Mouse (Mus musculus): Measurements from ENCODE around the gene Gm44579. TPM values are rescaled to one million over a fixed set of nuclear protein-coding genes. Genes with fewer than 3 reads are reported as not detected.

Gm44579 gene
- polyA plus RNA-seq, 1 experiment from 2014 or later = not detected

DNA sequence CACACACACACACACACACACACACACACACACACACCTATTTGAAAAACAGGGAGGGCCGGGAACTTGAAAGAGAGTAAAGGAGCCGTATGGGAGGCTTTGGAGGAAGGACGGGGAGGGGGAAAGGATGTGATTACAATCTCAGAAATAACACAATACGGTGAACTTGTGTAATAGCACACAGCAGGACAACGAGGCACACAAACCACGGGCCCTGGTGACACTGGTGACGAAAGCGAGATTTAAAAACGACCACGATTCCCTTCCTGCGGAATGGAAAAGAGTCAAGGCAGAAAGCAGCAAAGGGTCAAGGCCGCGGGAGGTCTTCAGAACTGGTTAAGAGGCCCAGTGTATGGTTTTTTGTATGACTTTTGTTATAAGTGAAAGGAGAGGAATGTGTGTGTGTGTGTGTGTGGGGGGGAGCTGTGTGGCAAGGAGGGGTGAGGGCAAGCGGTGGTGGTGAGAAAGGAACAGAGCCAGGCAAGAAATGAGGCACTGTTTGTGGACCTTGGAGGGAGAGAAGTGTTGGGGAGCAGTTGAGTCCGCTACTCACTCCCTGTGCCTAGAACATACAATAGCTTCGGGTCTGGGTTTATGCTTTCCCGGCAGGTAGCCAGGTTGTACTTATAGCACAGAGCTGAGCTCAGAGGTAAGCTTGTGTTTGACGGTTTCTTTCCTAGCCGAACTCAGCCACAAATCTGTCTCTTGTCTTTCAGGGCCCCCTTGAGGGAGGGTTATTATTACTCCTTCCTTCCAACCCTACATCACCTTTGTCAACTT lies 59.6 kb downstream of the Gm44579 start:
- no peak for ATAC-seq
- Histone ChIP-seq H3K9me3 (ENCODE audit: control insufficient read depth, low read length) (no peaks in the 10 kb centered on the region), H3K36me3 (ENCODE audit: control insufficient read depth, insufficient read depth, low read length) (no peaks in the 10 kb centered on the region), H3K9ac (ENCODE audit: low read depth, low read length) (no peak overlapping the region), H3K27ac (ENCODE audit: low read length) (no peak overlapping the region), H3K4me2 (ENCODE audit: low read depth, low read length) (no peak overlapping the region), H3K4me1 (ENCODE audit: control insufficient read depth, insufficient read depth, low read length) (no peaks in the 10 kb centered on the region), H3K4me3 (ENCODE audit: low read length) (no peak overlapping the region), H3K27me3 (replicated peaks; ENCODE audit: control insufficient read depth, insufficient read depth, low read length) (peaks cover 9% of the 10 kb centered on the region)
- 75% methylated on average over 19 of the region's 19 CpGs for WGBS

DNA sequence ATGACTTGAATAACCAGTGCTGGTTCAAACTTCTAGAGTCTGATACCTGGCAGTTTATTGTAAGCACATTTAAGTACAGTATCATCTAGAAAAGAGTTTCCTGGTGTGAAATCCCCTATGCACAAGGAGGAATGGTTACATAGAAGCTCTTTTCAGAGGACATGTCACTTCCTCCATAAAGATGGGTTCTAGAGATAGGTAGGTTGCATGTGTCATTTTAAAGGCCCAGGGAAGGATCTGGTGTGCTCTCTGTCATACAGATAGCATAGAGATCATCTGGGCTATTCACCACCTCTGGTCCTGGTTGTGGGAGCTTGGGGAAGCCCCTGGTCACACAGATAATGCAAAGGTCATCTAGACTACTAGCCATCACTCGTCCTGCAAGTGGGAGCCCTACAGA lies 63.5 kb downstream of the Gm44579 start:
- H3K4me2 ChIP-seq (ENCODE audit: low read depth, low read length) = no peak overlapping the region
- WGBS = 48% methylated on average over 1 of the region's 1 CpGs
- H3K9ac ChIP-seq (ENCODE audit: low read depth, low read length) = no peak overlapping the region
- H3K36me3 ChIP-seq (ENCODE audit: control insufficient read depth, insufficient read depth, low read length) = no peaks in the 10 kb centered on the region
- no peak for ATAC-seq
- H3K9me3 ChIP-seq (ENCODE audit: control insufficient read depth, low read length) = no peaks in the 10 kb centered on the region
- H3K27ac ChIP-seq (ENCODE audit: low read length) = no peak overlapping the region
- no peak overlapping the region for H3K4me3 ChIP-seq (ENCODE audit: low read length)
- H3K4me1 ChIP-seq (ENCODE audit: control insufficient read depth, insufficient read depth, low read length) = no peaks in the 10 kb centered on the region
- H3K27me3 ChIP-seq (replicated peaks; ENCODE audit: control insufficient read depth, insufficient read depth, low read length) = no peaks in the 10 kb centered on the region

DNA sequence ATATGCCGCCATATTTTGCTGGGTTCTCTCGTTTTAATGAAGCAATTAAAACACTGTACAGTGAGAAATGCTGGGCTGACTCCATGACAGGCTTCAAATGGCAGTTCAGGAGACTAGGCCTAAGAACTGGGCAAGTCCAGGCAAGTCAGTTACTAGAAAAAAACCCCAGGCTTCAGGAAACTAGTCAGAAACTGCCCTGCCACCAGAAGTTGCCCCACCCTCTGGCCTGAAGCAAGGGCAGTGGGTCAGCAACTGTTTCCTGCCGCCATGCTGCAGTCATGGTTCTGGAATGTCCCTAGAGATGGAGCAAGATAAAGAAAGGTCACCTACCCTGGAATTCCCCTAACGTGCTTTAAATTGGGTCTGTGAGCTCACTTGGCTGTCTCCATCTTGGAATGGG lies 64.8 kb downstream of the Gm44579 start:
- H3K4me1 ChIP-seq (ENCODE audit: control insufficient read depth, insufficient read depth, low read length) = no peaks in the 10 kb centered on the region
- no peaks in the 10 kb centered on the region for H3K9me3 ChIP-seq (ENCODE audit: control insufficient read depth, low read length)
- no peak overlapping the region for H3K9ac ChIP-seq (ENCODE audit: low read depth, low read length)
- H3K4me3 ChIP-seq (ENCODE audit: low read length) = no peak overlapping the region
- H3K27ac ChIP-seq (ENCODE audit: low read length) = no peak overlapping the region
- no peak overlapping the region for H3K4me2 ChIP-seq (ENCODE audit: low read depth, low read length)
- no peaks in the 10 kb centered on the region for H3K36me3 ChIP-seq (ENCODE audit: control insufficient read depth, insufficient read depth, low read length)
- 62% methylated on average over 4 of the region's 4 CpGs for WGBS
- no peak for ATAC-seq
- no peaks in the 10 kb centered on the region for H3K27me3 ChIP-seq (replicated peaks; ENCODE audit: control insufficient read depth, insufficient read depth, low read length)

DNA sequence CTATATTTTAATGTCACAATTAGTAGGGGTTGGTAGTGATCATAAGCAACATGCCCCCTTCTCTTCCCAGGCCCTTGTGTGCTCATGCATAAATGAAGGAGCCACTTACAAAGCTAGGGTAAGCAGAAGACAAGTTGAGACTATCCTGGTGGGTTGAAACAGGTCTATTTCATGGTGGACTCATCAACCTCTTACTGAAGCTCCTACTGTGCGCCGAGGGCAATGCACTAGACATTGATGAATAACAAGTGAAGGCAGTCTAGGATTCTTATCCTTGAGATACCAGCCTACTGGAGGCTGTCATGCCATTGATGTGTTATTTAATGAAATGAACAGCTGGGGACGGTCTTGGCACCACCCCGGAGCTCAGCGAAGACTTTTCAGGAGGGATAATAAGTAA lies 65.5 kb downstream of the Gm44579 start:
- Histone ChIP-seq H3K27me3 (replicated peaks; ENCODE audit: control insufficient read depth, insufficient read depth, low read length) (no peaks in the 10 kb centered on the region), H3K36me3 (ENCODE audit: control insufficient read depth, insufficient read depth, low read length) (no peaks in the 10 kb centered on the region), H3K4me3 (ENCODE audit: low read length) (no peak overlapping the region), H3K9me3 (ENCODE audit: control insufficient read depth, low read length) (no peaks in the 10 kb centered on the region), H3K9ac (ENCODE audit: low read depth, low read length) (no peak overlapping the region), H3K4me1 (ENCODE audit: control insufficient read depth, insufficient read depth, low read length) (no peaks in the 10 kb centered on the region), H3K4me2 (ENCODE audit: low read depth, low read length) (no peak overlapping the region), H3K27ac (ENCODE audit: low read length) (no peak overlapping the region)
- 85% methylated on average over 5 of the region's 5 CpGs for WGBS
- no peak for ATAC-seq

DNA sequence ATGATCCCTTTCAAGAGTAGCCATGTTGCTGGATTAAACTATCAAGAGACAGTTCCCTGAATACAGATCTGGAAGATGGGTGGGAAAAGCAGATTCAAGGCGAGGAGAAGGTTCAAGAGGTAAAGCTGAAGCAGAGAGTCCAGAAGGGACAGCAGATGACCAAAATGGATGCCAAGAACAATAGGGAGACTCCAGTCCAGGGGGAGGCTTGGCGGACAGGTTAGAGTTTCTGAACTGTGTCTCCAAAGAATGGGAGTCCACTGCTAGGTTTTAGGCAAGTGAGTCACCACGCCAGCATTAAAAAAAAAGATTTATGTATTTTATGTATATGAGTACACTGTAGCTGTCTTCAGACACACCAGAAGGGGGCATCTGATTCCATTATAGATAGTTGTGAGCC lies 66.1 kb downstream of the Gm44579 start:
- no peaks in the 10 kb centered on the region for H3K9me3 ChIP-seq (ENCODE audit: control insufficient read depth, low read length)
- WGBS = 77% methylated on average over 3 of the region's 3 CpGs
- H3K4me1 ChIP-seq (ENCODE audit: control insufficient read depth, insufficient read depth, low read length) = no peaks in the 10 kb centered on the region
- H3K36me3 ChIP-seq (ENCODE audit: control insufficient read depth, insufficient read depth, low read length) = no peaks in the 10 kb centered on the region
- ATAC-seq = no peak
- H3K4me3 ChIP-seq (ENCODE audit: low read length) = no peak overlapping the region
- H3K4me2 ChIP-seq (ENCODE audit: low read depth, low read length) = no peak overlapping the region
- no peaks in the 10 kb centered on the region for H3K27me3 ChIP-seq (replicated peaks; ENCODE audit: control insufficient read depth, insufficient read depth, low read length)
- no peak overlapping the region for H3K27ac ChIP-seq (ENCODE audit: low read length)
- no peak overlapping the region for H3K9ac ChIP-seq (ENCODE audit: low read depth, low read length)

GRCm38 (mm10) chr15:98154146-98154545 lies 66.6 kb downstream of the Gm44579 start:
- Histone ChIP-seq H3K4me3 (ENCODE audit: low read length) (no peak overlapping the region), H3K4me2 (ENCODE audit: low read depth, low read length) (no peak overlapping the region), H3K36me3 (ENCODE audit: control insufficient read depth, insufficient read depth, low read length) (no peaks in the 10 kb centered on the region), H3K27ac (ENCODE audit: low read length) (no peak overlapping the region), H3K9ac (ENCODE audit: low read depth, low read length) (no peak overlapping the region), H3K9me3 (ENCODE audit: control insufficient read depth, low read length) (no peaks in the 10 kb centered on the region), H3K27me3 (replicated peaks; ENCODE audit: control insufficient read depth, insufficient read depth, low read length) (no peaks in the 10 kb centered on the region), H3K4me1 (ENCODE audit: control insufficient read depth, insufficient read depth, low read length) (no peaks in the 10 kb centered on the region)
- no peak for ATAC-seq
- WGBS = 61% methylated on average over 4 of the region's 4 CpGs

GRCm38 (mm10) chr15:98153625-98154024 lies 67.2 kb downstream of the Gm44579 start:
- H3K4me1 ChIP-seq (ENCODE audit: control insufficient read depth, insufficient read depth, low read length) = no peaks in the 10 kb centered on the region

DNA sequence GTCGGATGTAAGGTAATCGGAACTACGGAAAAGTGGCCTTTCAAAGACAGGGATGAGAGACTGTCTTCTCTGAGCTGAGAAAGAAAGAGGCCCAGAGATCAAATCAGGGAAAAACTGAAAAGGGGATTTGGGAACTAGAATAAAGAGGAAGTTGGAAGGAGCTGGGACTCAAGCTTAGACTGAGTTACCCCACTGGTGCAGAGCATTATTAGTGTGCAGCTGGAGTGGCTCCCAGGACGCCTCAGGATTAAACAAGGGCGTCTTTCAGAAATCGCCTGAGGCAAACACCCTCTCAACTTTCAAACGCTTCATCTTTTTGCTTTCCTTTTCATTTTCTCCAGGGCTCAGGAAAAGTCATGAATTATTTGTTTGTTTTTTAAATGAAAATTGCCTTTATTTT lies 67.9 kb downstream of the Gm44579 start:
- Histone ChIP-seq H3K27me3 (replicated peaks; ENCODE audit: control insufficient read depth, insufficient read depth, low read length) (no peaks in the 10 kb centered on the region), H3K4me1 (ENCODE audit: control insufficient read depth, insufficient read depth, low read length) (no peaks in the 10 kb centered on the region), H3K4me2 (ENCODE audit: low read depth, low read length) (no peak overlapping the region), H3K9me3 (ENCODE audit: control insufficient read depth, low read length) (no peaks in the 10 kb centered on the region), H3K4me3 (ENCODE audit: low read length) (no peak overlapping the region), H3K9ac (ENCODE audit: low read depth, low read length) (no peak overlapping the region), H3K27ac (ENCODE audit: low read length) (no peak overlapping the region), H3K36me3 (ENCODE audit: control insufficient read depth, insufficient read depth, low read length) (no peaks in the 10 kb centered on the region)
- WGBS = 72% methylated on average over 7 of the region's 7 CpGs
- no peak for ATAC-seq

More at GRCm38 (mm10) chr15:98153625-98154024, 67.2 kb downstream of the Gm44579 start:
- H3K4me3 ChIP-seq (ENCODE audit: low read length) = no peak overlapping the region
- no peak overlapping the region for H3K4me2 ChIP-seq (ENCODE audit: low read depth, low read length)
- H3K9ac ChIP-seq (ENCODE audit: low read depth, low read length) = no peak overlapping the region
- ATAC-seq = peak; percentile 36; the same call in 1 of the 2 replicates
- no peak overlapping the region for H3K27ac ChIP-seq (ENCODE audit: low read length)
- 34% methylated on average over 3 of the region's 3 CpGs for WGBS
- no peaks in the 10 kb centered on the region for H3K9me3 ChIP-seq (ENCODE audit: control insufficient read depth, low read length)
- H3K27me3 ChIP-seq (replicated peaks; ENCODE audit: control insufficient read depth, insufficient read depth, low read length) = no peaks in the 10 kb centered on the region
- H3K36me3 ChIP-seq (ENCODE audit: control insufficient read depth, insufficient read depth, low read length) = no peaks in the 10 kb centered on the region

- WGBS = 63% methylated on average over 10 of the region's 10 CpGs
- Histone ChIP-seq H3K27ac (ENCODE audit: low read length) (no peak overlapping the region), H3K4me2 (ENCODE audit: low read depth, low read length) (no peak overlapping the region), H3K36me3 (ENCODE audit: control insufficient read depth, insufficient read depth, low read length) (no peaks in the 10 kb centered on the region), H3K4me1 (ENCODE audit: control insufficient read depth, insufficient read depth, low read length) (peaks cover 7% of the 10 kb centered on the region), H3K27me3 (replicated peaks; ENCODE audit: control insufficient read depth, insufficient read depth, low read length) (no peaks in the 10 kb centered on the region), H3K4me3 (ENCODE audit: low read length) (no peak overlapping the region), H3K9ac (ENCODE audit: low read depth, low read length) (no peak overlapping the region), H3K9me3 (ENCODE audit: control insufficient read depth, low read length) (no peaks in the 10 kb centered on the region)
- ATAC-seq = no peak
Observed at GRCm38 (mm10) chr15:98149166-98149602, 71.6 kb downstream of the Gm44579 start.

- H3K4me2 ChIP-seq (ENCODE audit: low read depth, low read length) = no peak overlapping the region
- H3K9ac ChIP-seq (ENCODE audit: low read depth, low read length) = no peak overlapping the region
- no peak overlapping the region for H3K27ac ChIP-seq (ENCODE audit: low read length)
- no peak for ATAC-seq
- H3K9me3 ChIP-seq (ENCODE audit: control insufficient read depth, low read length) = no peaks in the 10 kb centered on the region
- H3K27me3 ChIP-seq (replicated peaks; ENCODE audit: control insufficient read depth, insufficient read depth, low read length) = no peaks in the 10 kb centered on the region
- WGBS = 72% methylated on average over 3 of the region's 3 CpGs
- H3K4me3 ChIP-seq (ENCODE audit: low read length) = no peak overlapping the region
- H3K36me3 ChIP-seq (ENCODE audit: control insufficient read depth, insufficient read depth, low read length) = no peaks in the 10 kb centered on the region
- peaks cover 7% of the 10 kb centered on the region for H3K4me1 ChIP-seq (ENCODE audit: control insufficient read depth, insufficient read depth, low read length)
Observed at GRCm38 (mm10) chr15:98148356-98148755, 72.4 kb downstream of the Gm44579 start.
